Mouse (Mus musculus): ENCODE results near the gene Bmper. TPM values are rescaled to one million over a fixed set of nuclear protein-coding genes. Genes with fewer than 3 reads are reported as not detected.

The Bmper gene
- polyA plus RNA-seq, 1 experiment from 2014 or later, result 27.0 TPM

- TF ChIP-seq CTCF (IDR thresholded peaks at IDR 0.05) (no peak), EP300 (IDR thresholded peaks at IDR 0.05) (no peak)
- H3K4me2 ChIP-seq (replicated peaks; ENCODE audit: low read depth, low read length), result peak overlapping the region; percentile 91
- no peaks in the 10 kb centered on the region for H3K36me3 ChIP-seq (ENCODE audit: insufficient read depth, low read length)
- no peaks in the 10 kb centered on the region for H3K4me1 ChIP-seq (ENCODE audit: insufficient read depth, low read depth, low read length)
- no peaks in the 10 kb centered on the region for H3K9me3 ChIP-seq (ENCODE audit: low read length)
- under 1% methylated on average over 28 of the region's 29 CpGs for WGBS
- H3K4me3 ChIP-seq (ENCODE audit: low read depth, low read length), result peak overlapping the region; percentile 71
- H3K27ac ChIP-seq (ENCODE audit: low read length), result peak overlapping the region; percentile 86
- H3K9ac ChIP-seq (replicated peaks; ENCODE audit: low read depth), result peak overlapping the region; percentile 55
- DNase-seq (ENCODE audit: low spot score) (no peak), ATAC-seq (no peak)
- H3K27me3 ChIP-seq (replicated peaks; ENCODE audit: insufficient read depth, low read length), result peaks cover 13% of the 10 kb centered on the region; the same call in 1 of the 2 replicates
Observed at GRCm38 (mm10) chr9:23223549-23224077, 737 bp downstream of the Bmper start.

DNA sequence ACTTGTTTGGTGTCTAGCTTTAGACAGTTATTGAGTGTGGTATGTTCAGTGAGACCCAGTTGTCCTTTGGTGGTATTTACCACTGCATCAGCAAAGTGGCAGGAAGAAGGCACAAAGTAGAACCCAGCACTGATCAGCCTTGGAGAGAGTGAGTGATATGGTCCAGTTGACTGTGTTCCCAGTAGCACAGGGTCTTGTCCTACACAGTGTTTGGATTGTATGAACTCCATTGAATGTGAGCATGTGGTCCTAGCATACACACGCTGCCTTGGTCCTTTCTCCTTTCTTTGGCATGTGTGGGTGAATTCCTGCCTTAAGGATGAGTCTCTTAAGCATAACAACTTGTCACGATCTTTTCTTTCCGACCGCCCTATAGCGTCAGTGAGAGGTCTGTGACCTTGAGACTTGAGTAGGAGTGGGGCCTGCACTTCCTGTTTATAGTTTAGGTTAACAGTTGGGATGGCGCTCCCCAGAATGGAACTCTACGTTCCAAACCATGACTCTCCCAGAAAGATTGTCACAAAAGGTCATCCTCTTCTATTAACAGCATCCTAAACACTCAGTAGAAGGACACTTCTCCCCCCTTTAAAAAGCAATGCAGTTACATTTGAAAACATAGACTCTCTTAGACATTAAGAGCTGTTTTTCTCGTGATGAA is 10.7 kb downstream of the Bmper start:
- WGBS, result 48% methylated on average over 8 of the region's 8 CpGs
- Histone ChIP-seq H3K4me2 (replicated peaks; ENCODE audit: low read depth, low read length) (no peak overlapping the region), H3K9me3 (ENCODE audit: low read length) (no peaks in the 10 kb centered on the region), H3K4me1 (ENCODE audit: insufficient read depth, low read depth, low read length) (no peaks in the 10 kb centered on the region), H3K36me3 (ENCODE audit: insufficient read depth, low read length) (no peaks in the 10 kb centered on the region), H3K9ac (replicated peaks; ENCODE audit: low read depth) (no peak overlapping the region), H3K4me3 (ENCODE audit: low read depth, low read length) (no peak overlapping the region), H3K27ac (ENCODE audit: low read length) (peak overlapping the region; percentile 69), H3K27me3 (replicated peaks; ENCODE audit: insufficient read depth, low read length) (no peaks in the 10 kb centered on the region)
- DNase-seq (ENCODE audit: low spot score) (peak; percentile 73), ATAC-seq (peak; percentile 90)
- peak; percentile 78 for TF ChIP-seq EP300 (IDR thresholded peaks at IDR 0.05)
- no peak for TF ChIP-seq CTCF (IDR thresholded peaks at IDR 0.05)

GRCm38 (mm10) chr9:23235368-23236002 is 12.6 kb downstream of the Bmper start:
- 43% methylated on average over 6 of the region's 6 CpGs for WGBS
- no peak overlapping the region for H3K27ac ChIP-seq (ENCODE audit: low read length)

DNA sequence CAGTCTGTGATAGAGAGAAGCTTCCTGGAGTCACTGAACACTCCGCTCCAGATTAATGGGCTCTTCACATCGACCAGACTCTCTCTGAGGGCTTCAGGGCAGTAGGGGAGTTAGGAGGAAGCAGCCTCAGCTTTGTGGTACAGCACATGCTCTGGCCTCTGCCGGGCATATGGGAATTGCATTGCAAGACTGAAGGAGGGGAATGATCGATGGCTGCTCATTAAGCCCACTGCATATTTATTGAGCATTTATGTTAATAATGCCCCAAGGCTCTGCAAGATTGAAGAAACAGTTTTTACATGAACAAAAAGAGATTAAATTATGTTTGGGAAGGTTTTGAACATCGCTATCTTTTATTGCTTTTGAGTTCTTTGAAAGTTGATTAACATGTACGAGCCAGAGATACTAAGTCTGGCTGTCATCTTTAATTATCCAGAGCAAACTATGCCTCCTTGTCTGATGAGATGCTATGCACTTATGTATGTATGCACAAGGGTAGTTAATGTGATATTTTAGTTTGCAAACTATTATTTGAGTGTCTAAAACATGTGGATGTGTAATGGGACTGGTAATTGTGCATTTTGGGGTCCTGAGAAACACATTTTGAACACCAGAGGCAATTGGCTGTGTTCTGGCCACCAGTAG is 13.9 kb downstream of the Bmper start:
- H3K4me1 ChIP-seq (ENCODE audit: insufficient read depth, low read depth, low read length), result no peaks in the 10 kb centered on the region
- 69% methylated on average over 6 of the region's 6 CpGs for WGBS
- H3K9ac ChIP-seq (replicated peaks; ENCODE audit: low read depth), result no peak overlapping the region
- no peak overlapping the region for H3K4me3 ChIP-seq (ENCODE audit: low read depth, low read length)
- ATAC-seq, result no peak
- TF ChIP-seq EP300 (IDR thresholded peaks at IDR 0.05), result no peak
- no peak for TF ChIP-seq CTCF (IDR thresholded peaks at IDR 0.05)
- H3K27me3 ChIP-seq (replicated peaks; ENCODE audit: insufficient read depth, low read length), result no peaks in the 10 kb centered on the region
- no peaks in the 10 kb centered on the region for H3K9me3 ChIP-seq (ENCODE audit: low read length)
- no peak for DNase-seq (ENCODE audit: low spot score)
- no peak overlapping the region for H3K4me2 ChIP-seq (replicated peaks; ENCODE audit: low read depth, low read length)
- H3K27ac ChIP-seq (ENCODE audit: low read length), result no peak overlapping the region
- no peaks in the 10 kb centered on the region for H3K36me3 ChIP-seq (ENCODE audit: insufficient read depth, low read length)

More at GRCm38 (mm10) chr9:23235368-23236002, 12.6 kb downstream of the Bmper start:
- no peak overlapping the region for H3K9ac ChIP-seq (replicated peaks; ENCODE audit: low read depth)
- TF ChIP-seq EP300 (IDR thresholded peaks at IDR 0.05) (no peak), CTCF (IDR thresholded peaks at IDR 0.05) (no peak)
- DNase-seq (ENCODE audit: low spot score), result no peak
- no peak for ATAC-seq
- H3K4me2 ChIP-seq (replicated peaks; ENCODE audit: low read depth, low read length), result no peak overlapping the region
- no peak overlapping the region for H3K4me3 ChIP-seq (ENCODE audit: low read depth, low read length)
- H3K4me1 ChIP-seq (ENCODE audit: insufficient read depth, low read depth, low read length), result no peaks in the 10 kb centered on the region
- H3K27me3 ChIP-seq (replicated peaks; ENCODE audit: insufficient read depth, low read length), result no peaks in the 10 kb centered on the region
- no peaks in the 10 kb centered on the region for H3K9me3 ChIP-seq (ENCODE audit: low read length)
- H3K36me3 ChIP-seq (ENCODE audit: insufficient read depth, low read length), result no peaks in the 10 kb centered on the region

DNA sequence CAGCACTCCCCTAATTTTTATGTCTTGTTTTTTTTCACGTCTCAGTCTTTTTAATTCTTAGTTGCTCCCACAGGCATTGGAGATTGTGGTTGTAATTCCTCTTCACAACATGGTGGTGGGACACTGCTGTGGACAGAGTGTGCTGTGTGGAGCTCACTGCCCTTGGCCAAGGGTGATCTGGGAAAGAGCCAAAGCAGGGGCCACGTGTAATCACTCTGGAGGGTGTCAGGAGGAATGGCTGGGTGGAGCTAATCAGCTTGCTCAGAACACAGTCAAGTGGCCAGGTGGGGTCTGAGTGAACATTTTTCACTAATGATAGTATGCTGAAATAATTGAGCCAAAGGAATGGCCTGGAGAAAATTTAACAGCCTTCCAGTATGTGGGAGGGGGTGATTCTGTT is 16.1 kb downstream of the Bmper start:
- Histone ChIP-seq H3K36me3 (ENCODE audit: insufficient read depth, low read length) (no peaks in the 10 kb centered on the region), H3K4me3 (ENCODE audit: low read depth, low read length) (no peak overlapping the region), H3K4me1 (ENCODE audit: insufficient read depth, low read depth, low read length) (no peaks in the 10 kb centered on the region), H3K9me3 (ENCODE audit: low read length) (no peaks in the 10 kb centered on the region), H3K4me2 (replicated peaks; ENCODE audit: low read depth, low read length) (no peak overlapping the region), H3K27ac (ENCODE audit: low read length) (no peak overlapping the region), H3K27me3 (replicated peaks; ENCODE audit: insufficient read depth, low read length) (no peaks in the 10 kb centered on the region), H3K9ac (replicated peaks; ENCODE audit: low read depth) (no peak overlapping the region)
- 44% methylated on average over 2 of the region's 2 CpGs for WGBS
- TF ChIP-seq CTCF (IDR thresholded peaks at IDR 0.05) (no peak), EP300 (IDR thresholded peaks at IDR 0.05) (no peak)
- peak; percentile 37; the same call in 1 of the 2 replicates for ATAC-seq
- DNase-seq (ENCODE audit: low spot score), result no peak

DNA sequence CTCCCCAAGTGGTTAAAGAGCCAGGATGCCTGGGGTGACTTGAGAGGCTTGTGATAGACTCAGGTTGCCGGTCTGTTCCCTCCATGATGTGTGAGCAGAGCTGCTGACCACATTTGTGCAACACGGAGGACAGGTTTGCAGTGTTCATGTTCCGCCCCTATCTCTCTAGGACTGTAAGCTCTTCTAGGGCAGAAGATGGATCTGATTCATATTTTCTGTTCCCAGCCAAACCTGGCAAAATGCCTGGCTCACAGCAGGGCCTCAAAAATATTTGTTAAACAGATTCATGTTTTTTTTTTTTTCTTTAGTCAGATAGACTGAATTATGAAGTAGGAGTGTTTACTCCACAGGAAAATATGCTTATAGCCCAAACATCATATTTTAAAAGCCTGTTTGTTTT is 20.0 kb downstream of the Bmper start:
- no peak overlapping the region for H3K4me2 ChIP-seq (replicated peaks; ENCODE audit: low read depth, low read length)
- H3K4me3 ChIP-seq (ENCODE audit: low read depth, low read length), result no peak overlapping the region
- H3K27ac ChIP-seq (ENCODE audit: low read length), result no peak overlapping the region
- no peaks in the 10 kb centered on the region for H3K36me3 ChIP-seq (ENCODE audit: insufficient read depth, low read length)
- DNase-seq (ENCODE audit: low spot score) (peak; percentile 70), ATAC-seq (no peak; the same call in 1 of the 2 replicates)
- H3K9ac ChIP-seq (replicated peaks; ENCODE audit: low read depth), result no peak overlapping the region
- no peaks in the 10 kb centered on the region for H3K4me1 ChIP-seq (ENCODE audit: insufficient read depth, low read depth, low read length)
- no peaks in the 10 kb centered on the region for H3K27me3 ChIP-seq (replicated peaks; ENCODE audit: insufficient read depth, low read length)
- WGBS, result 40% methylated on average over 3 of the region's 3 CpGs
- H3K9me3 ChIP-seq (ENCODE audit: low read length), result no peaks in the 10 kb centered on the region
- TF ChIP-seq CTCF (IDR thresholded peaks at IDR 0.05) (no peak), EP300 (IDR thresholded peaks at IDR 0.05) (0 out of 2 replicates have a peak, but pooled peaks have one; percentile 13)

All from lung, postnatal 0 days (tissue).